15 mouse cellular contexts compared by ENCODE assay signal in the genomic region with DNA sequence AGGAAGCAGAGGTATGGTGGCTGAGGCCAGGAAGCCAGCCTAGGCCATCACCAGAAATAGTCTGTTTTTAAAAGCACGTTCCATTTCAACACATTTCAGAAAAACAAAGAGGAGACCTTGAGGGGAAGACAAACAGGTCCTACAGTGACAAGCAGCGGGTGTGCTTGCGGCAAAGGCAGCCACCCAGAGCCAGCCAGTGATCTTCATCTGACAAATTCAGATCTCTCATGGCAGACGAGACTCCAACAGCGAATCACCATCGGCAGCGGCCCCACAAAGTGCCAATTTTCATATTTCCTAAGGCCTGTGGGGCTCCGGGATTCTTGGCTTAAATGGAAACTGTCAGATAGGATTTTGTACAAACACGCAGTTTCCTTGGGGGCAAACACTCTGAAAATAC. TPM values are rescaled to one million over a fixed set of nuclear protein-coding genes. Genes with fewer than 3 reads are reported as not detected.
DNase-seq lines count a peak whose midpoint lies in the region; ATAC-seq lines count a peak whose summit lies in the region.
"Had no signal": no experiment of that assay in that cellular context is flagged by ENCODE, and none has a peak within 500 bp of the region (broad histone marks: within the 10 kb centered on the region; RNA-seq: fewer than 3 reads in every experiment).

No protein-coding gene starts in this region.

- no peak for ATAC-seq in midbrain, embryonic 13.5 days
- ATAC-seq in forebrain, embryonic 12.5 days (ENCODE audit: low FRiP score): no peak
- peak; percentile 16; the same call in 1 of the 2 replicates for ATAC-seq in midbrain, embryonic 16.5 days

- WGBS in midbrain, embryonic 13.5 days: 53% methylated on average over 9 of the region's 9 CpGs
- 75% methylated on average over 9 of the region's 9 CpGs for WGBS in midbrain, embryonic 10.5 days
- WGBS in forebrain, embryonic 12.5 days: 67% methylated on average over 9 of the region's 9 CpGs
- WGBS in midbrain, embryonic 16.5 days: 25% methylated on average over 9 of the region's 9 CpGs

- peaks cover 75% of the 10 kb centered on the region for H3K4me1 ChIP-seq in midbrain, embryonic 13.5 days (replicated peaks)
- peaks cover 68% of the 10 kb centered on the region for H3K4me1 ChIP-seq in midbrain, embryonic 10.5 days
- peaks cover 68% of the 10 kb centered on the region for H3K4me1 ChIP-seq in forebrain, embryonic 12.5 days
- peaks cover 54% of the 10 kb centered on the region for H3K4me1 ChIP-seq in midbrain, embryonic 16.5 days (ENCODE audit: control insufficient read depth, insufficient read depth, low read length)

- H3K27me3 ChIP-seq in midbrain, embryonic 13.5 days: no peaks in the 10 kb centered on the region
- H3K27me3 ChIP-seq in midbrain, embryonic 10.5 days (ENCODE audit: low read depth, poor library complexity, severe bottlenecking): no peaks in the 10 kb centered on the region
- H3K27me3 ChIP-seq in forebrain, embryonic 12.5 days: no peaks in the 10 kb centered on the region
- no peaks in the 10 kb centered on the region for H3K27me3 ChIP-seq in midbrain, embryonic 16.5 days (ENCODE audit: control insufficient read depth, insufficient read depth, low read depth, low read length)

- H3K36me3 ChIP-seq in midbrain, embryonic 13.5 days: no peaks in the 10 kb centered on the region
- no peaks in the 10 kb centered on the region for H3K36me3 ChIP-seq in midbrain, embryonic 10.5 days
- H3K36me3 ChIP-seq in forebrain, embryonic 12.5 days (replicated peaks): no peaks in the 10 kb centered on the region
- H3K36me3 ChIP-seq in midbrain, embryonic 16.5 days (ENCODE audit: control insufficient read depth, insufficient read depth, low read length): no peaks in the 10 kb centered on the region

- H3K4me2 ChIP-seq in midbrain, embryonic 13.5 days (replicated peaks): no peak overlapping the region
- no peak overlapping the region for H3K4me2 ChIP-seq in forebrain, embryonic 12.5 days
- H3K4me2 ChIP-seq in midbrain, embryonic 16.5 days (ENCODE audit: low read length): no peak overlapping the region

- H3K4me3 ChIP-seq in midbrain, embryonic 13.5 days (replicated peaks): no peak overlapping the region
- H3K4me3 ChIP-seq in midbrain, embryonic 10.5 days: no peak overlapping the region
- H3K4me3 ChIP-seq in forebrain, embryonic 12.5 days (replicated peaks): no peak overlapping the region
- H3K4me3 ChIP-seq in midbrain, embryonic 16.5 days (ENCODE audit: low read depth, low read length): no peak overlapping the region

- H3K9ac ChIP-seq in midbrain, embryonic 13.5 days (replicated peaks): no peak overlapping the region
- no peak overlapping the region for H3K9ac ChIP-seq in forebrain, embryonic 12.5 days
- H3K9ac ChIP-seq in midbrain, embryonic 16.5 days (ENCODE audit: low read depth, low read length): no peak overlapping the region
- H3K9ac ChIP-seq: liver, embryonic 14.5 days had no signal

- peak; percentile 44 to 50 for DNase-seq in cerebellum, postnatal 10 days
- DNase-seq in cerebellum, adult 9-11 months: no peak
- DNase-seq in midbrain, embryonic 10.5 days (ENCODE audit: low spot score): no peak
- no peak for DNase-seq in embryo, embryonic 10 days (ENCODE audit: low spot score)
- DNase-seq in thymus, postnatal 4 days: no peak
- DNase-seq: B cell, adult 2 months; cerebellum, adult 11-12 months; heart, adult 18-20 months; kidney, postnatal 10 days; right cerebral cortex, postnatal 14 days; thymus, postnatal 36 days had no signal

- no peaks in the 10 kb centered on the region for H3K9me3 ChIP-seq in midbrain, embryonic 13.5 days
- no peaks in the 10 kb centered on the region for H3K9me3 ChIP-seq in midbrain, embryonic 10.5 days (replicated peaks)
- H3K9me3 ChIP-seq in forebrain, embryonic 12.5 days: no peaks in the 10 kb centered on the region
- H3K9me3 ChIP-seq in midbrain, embryonic 16.5 days (replicated peaks; ENCODE audit: control insufficient read depth, low read length, poor library complexity, severe bottlenecking): no peaks in the 10 kb centered on the region

- H3K27ac ChIP-seq in midbrain, embryonic 13.5 days: peak overlapping the region; percentile 32
- H3K27ac ChIP-seq in midbrain, embryonic 10.5 days (replicated peaks): no peak overlapping the region
- 0 out of 2 replicates have a peak overlapping the region, but pooled peaks have one; percentile 42 for H3K27ac ChIP-seq in forebrain, embryonic 12.5 days
- H3K27ac ChIP-seq in midbrain, embryonic 16.5 days (ENCODE audit: low read length): peak overlapping the region; percentile 74
- H3K27ac ChIP-seq: liver, embryonic 14.5 days had no signal

RNA-seq across cellular contexts. Expression of a gene that starts 31.3 kb away (rescaled TPM):
- polyA plus RNA-seq in midbrain, embryonic 13.5 days (2015; fragmentation: Nextera tagmentation; extraction: Ambion mirVana): 18.8 and 19.4 TPM in 2 replicates
- 11.3 and 11.7 TPM in 2 replicates for polyA plus RNA-seq in midbrain, embryonic 10.5 days (2016; fragmentation: Nextera tagmentation; extraction: Ambion mirVana)
- 20.9 and 22.5 TPM in 2 replicates for polyA plus RNA-seq in forebrain, embryonic 12.5 days (2016; fragmentation: Nextera tagmentation; extraction: Ambion mirVana)
- polyA plus RNA-seq in midbrain, embryonic 16.5 days (2015; fragmentation: Nextera tagmentation; extraction: Ambion mirVana): 21.4 and 23.5 TPM in 2 replicates

Comparison
In these comparisons a context has a peak if more than half of its experiments do, and no peak if none do; other contexts are left out.
1. DNase-seq: peak in cerebellum, postnatal 10 days (2 of 2); none in cerebellum, adult 9-11 months (single experiment), midbrain, embryonic 10.5 days (single experiment), embryo, embryonic 10 days (single experiment) and thymus, postnatal 4 days (single experiment).